Mouse (Mus musculus) lung, adult 2 months (tissue): ENCODE measurements around the gene Cst6. TPM values are rescaled to one million over a fixed set of nuclear protein-coding genes. Genes with fewer than 3 reads are reported as not detected.
A peak's percentile ranks its signal among the peaks of the same experiment; 100 is the strongest.

ENCODE experiments used
- DNase-seq: peaks from one replicate; pipeline ENCODE4 v3.0.0; 2022
- H3K4me1 ChIP-seq: fragments of 200-500 bp; 2 replicates; pipeline ENCODE4 v1.6.1; 2011; ENCODE audit warnings: low read length; ENCODE audit not compliant: control insufficient read depth, insufficient read depth
- H3K4me3 ChIP-seq: fragments of 200-500 bp; replicated peaks from 2 replicates; pipeline ENCODE3; 2011; ENCODE audit warnings: low read depth, mild to moderate bottlenecking, control low read depth, low read length; ENCODE audit errors: extremely low read depth
- CTCF ChIP-seq: fragments of 200-500 bp; IDR thresholded peaks from 2 replicates; pipeline ENCODE4 v1.5.1; 2011; ENCODE audit warnings: mild to moderate bottlenecking, low read length, control low read depth; ENCODE audit not compliant: insufficient read depth
- POLR2A ChIP-seq: fragments of 200-500 bp; IDR thresholded peaks from 2 replicates; pipeline ENCODE4 v1.6.1; 2011; ENCODE audit warnings: low read depth, mild to moderate bottlenecking, control low read depth, low read length, borderline replicate concordance; ENCODE audit errors: extremely low read depth
- WGBS: fragments of 180-500 bp; shearing (Covaris S2); methylation state at CpG from one replicate; pipeline ENCODE4 v1.1.7; 2018; 5-methylcytosine and 5-hydroxymethylcytosine counted together
- polyA plus RNA-seq: library from polyadenylated mRNA; depleted of rRNA; stranded (reverse); fragments of >200 nt; gene quantifications from 2 replicates; pipeline ENCODE4 v1.2.3, GENCODE M21; 2012

Gene Cst6
- polyA plus RNA-seq, 1 experiment, result 32.5 TPM

DNA sequence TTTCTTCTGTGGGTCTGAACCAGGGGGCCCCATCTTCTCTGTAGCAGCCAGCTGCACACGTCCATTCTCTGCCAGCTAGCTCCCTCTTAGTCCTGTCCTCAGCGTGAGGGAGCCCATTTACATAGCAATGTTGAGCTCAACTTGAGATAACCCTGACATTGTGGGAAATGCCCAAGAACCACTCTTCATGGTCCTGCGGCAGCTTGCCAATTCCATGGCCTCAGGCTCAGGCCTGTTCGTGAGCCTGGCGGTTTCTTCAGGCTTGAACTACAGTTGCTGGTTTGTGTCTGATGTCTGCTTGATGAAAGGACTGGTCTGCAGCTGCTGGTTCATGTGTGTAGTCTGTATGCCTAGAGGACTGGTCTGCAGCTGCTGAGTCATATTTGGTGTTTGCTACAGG lies 14.6 kb downstream of the Cst6 start:
- no peak for TF ChIP-seq POLR2A
- TF ChIP-seq CTCF, result no peak
- DNase-seq, result no peak
- WGBS, result 60% methylated on average over 5 of the region's 5 CpGs

DNA sequence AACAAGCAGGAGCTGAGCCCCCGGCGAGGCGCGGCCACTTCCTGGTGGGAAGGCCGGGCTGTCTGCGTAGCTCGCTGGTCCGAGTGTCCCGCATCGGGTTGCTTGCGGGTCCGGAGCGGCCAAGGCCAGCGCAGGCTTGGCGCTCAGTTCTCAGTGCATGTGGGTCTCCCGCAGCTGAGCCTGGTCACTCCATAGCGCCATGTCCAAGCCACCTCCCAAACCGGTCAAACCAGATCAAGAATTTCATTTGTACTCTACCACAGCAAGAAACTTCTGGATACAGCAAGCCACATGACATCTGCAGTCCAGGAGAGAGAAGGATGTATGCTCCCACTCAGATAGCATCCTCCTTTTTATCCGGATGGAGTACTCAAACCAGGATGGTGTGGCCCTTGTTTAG lies 21.4 kb downstream of the Cst6 start:
- DNase-seq, result no peak
- WGBS, result 64% methylated on average over 19 of the region's 19 CpGs
- TF ChIP-seq POLR2A (no peak), CTCF (no peak)
- Histone ChIP-seq H3K4me1 (no peaks in the 10 kb centered on the region), H3K4me3 (no peak overlapping the region)

More for the DNA sequence above, 14.6 kb downstream of the Cst6 start:
- no peaks in the 10 kb centered on the region for H3K4me1 ChIP-seq
- H3K4me3 ChIP-seq, result no peak overlapping the region

DNA sequence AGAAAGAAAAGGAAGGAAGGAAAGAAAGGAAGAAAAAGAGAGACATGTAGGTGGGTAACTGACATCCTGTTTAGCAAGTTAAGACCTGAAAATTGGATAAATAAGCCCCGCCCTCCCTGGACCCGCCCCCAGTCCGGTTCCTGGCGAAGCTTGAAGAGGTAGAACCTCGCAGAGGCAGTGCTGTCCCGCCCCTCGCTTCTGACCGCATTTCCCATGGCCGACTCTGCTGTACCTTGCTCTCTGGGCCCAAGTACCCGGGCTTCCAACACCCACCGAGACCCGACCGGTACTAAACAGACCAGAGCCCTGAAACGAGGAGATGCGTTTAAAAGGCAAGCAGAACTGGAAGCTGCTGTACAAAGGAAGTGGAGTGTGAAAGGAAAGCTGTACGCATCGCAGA lies 25.6 kb downstream of the Cst6 start:
- TF ChIP-seq POLR2A (no peak), CTCF (no peak)
- WGBS, result 41% methylated on average over 17 of the region's 17 CpGs
- H3K4me3 ChIP-seq, result no peak overlapping the region

DNA sequence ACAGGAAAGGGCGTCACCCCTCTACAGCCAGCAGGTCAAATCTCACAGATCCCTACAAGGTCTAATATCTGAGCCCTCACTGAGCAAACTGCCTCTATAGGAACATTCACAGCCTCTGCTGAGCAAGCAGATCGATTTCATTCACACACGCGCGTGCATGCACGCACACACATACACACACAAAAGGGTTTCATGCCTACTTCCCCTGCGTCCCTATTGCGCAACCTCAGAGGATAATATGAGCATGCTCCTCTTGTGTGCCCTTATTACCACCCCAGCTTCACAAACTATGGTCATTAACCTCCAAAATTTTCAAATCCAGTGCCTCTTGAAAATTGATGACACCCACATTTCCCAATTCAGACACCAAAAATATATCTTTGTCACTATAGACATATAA lies 36.2 kb downstream of the Cst6 start:
- no peak for TF ChIP-seq CTCF
- no peak for TF ChIP-seq POLR2A
- no peak overlapping the region for H3K4me3 ChIP-seq
- no peaks in the 10 kb centered on the region for H3K4me1 ChIP-seq
- no peak for DNase-seq
- WGBS, result 73% methylated on average over 8 of the region's 8 CpGs

More for the DNA sequence above, 25.6 kb downstream of the Cst6 start:
- H3K4me1 ChIP-seq, result no peaks in the 10 kb centered on the region
- no peak for DNase-seq

DNA sequence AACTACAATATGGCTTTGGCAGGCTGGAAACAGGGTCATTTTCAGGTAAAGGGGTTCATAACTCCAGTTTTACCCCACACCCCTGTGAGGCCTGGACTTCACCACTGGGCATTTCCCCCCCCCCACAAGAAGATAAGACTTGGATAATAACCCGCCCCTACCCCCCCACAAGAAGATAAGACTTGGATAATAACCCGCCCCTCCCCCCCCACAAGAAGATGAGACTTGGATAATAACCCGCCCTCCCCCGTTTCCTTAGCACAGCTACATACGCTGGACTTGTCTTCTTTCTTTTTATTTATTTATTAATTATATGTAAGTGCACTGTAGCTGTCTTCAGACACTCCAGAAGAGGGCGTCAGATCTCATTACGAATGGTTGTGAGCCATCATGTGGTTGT lies 40.3 kb downstream of the Cst6 start:
- Histone ChIP-seq H3K4me1 (no peaks in the 10 kb centered on the region), H3K4me3 (no peak overlapping the region)
- TF ChIP-seq CTCF, result no peak
- no peak for TF ChIP-seq POLR2A
- DNase-seq, result no peak
- WGBS, result 78% methylated on average over 7 of the region's 7 CpGs

DNA sequence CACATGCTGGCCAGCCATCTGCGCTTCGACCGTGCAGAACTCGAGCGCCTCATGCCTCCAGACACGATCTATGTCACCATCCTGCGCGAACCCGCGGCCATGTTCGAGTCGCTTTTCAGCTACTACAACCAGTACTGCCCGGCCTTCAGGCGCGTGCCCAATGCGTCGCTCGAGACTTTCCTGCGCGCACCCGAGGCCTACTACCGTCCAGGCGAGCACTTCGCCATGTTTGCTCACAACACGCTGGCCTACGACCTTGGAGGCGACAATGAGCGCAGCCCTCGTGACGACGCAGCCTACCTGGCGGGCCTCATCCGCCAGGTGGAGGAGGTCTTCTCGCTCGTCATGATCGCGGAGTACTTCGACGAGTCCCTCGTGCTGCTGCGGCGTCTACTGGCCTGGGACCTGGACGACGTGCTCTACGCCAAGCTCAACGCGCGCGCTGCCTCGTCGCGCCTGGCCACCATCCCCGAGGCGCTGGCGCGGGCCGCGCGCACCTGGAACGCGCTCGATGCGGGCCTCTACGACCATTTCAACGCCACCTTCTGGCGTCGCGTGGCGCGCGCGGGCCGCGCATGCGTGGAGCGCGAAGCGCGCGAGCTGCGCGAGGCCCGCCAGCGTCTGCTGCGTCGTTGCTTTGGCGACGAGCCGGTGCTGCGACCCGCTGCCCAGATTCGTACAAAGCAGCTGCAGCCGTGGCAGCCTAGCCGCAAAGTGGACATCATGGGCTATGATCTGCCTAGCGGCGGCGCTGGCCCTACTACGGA lies 42.2 kb downstream of the Cst6 start:
- DNase-seq, result no peak
- Histone ChIP-seq H3K4me3 (peak overlapping the region; percentile 31), H3K4me1 (no peaks in the 10 kb centered on the region)
- 41% methylated on average over 98 of the region's 98 CpGs for WGBS
- TF ChIP-seq CTCF, result no peak
- TF ChIP-seq POLR2A, result no peak

DNA sequence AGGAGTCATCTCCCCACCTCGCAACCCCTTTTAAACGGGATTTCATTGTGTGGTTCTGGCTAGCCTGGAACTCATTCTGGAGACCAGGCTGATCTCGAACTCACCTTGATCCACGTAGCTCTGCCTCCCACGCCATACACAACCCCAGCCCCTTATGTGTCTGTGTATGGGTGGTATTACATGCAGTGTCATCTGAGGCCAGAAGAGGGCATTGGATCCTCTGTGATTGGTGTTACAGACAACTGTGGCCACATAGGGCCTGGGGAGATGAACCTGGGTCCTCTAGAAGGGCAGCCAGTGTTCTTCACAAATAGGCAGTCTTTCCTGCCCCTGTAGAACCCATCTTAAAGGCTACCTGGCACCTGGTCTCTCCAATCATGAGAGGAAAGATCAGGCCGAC lies 43.1 kb downstream of the Cst6 start:
- no peaks in the 10 kb centered on the region for H3K4me1 ChIP-seq
- no peak for TF ChIP-seq CTCF
- TF ChIP-seq POLR2A, result no peak
- H3K4me3 ChIP-seq, result no peak overlapping the region
- no peak for DNase-seq
- 82% methylated on average over 6 of the region's 6 CpGs for WGBS

DNA sequence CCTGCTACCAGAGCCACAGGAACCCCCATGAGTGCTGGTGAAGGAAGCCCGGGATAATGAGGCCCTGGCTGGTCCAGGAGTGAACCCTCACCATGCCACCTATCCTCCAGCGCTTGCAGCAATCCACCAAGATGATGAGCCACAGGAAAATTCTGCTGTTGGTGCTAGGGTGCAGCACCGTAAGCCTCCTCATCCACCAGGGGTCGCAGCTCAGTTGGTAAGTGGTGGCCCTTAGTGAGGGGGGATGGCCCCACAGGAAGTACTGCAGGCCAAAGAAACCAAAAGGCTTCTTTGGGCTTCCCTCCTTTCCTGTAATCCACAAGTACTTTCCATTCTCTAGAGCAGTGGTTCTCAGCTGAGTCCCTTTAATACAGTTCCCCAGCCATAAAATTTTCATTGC lies 46.9 kb downstream of the Cst6 start:
- DNase-seq, result no peak
- 17% methylated on average over 4 of the region's 4 CpGs for WGBS

DNA sequence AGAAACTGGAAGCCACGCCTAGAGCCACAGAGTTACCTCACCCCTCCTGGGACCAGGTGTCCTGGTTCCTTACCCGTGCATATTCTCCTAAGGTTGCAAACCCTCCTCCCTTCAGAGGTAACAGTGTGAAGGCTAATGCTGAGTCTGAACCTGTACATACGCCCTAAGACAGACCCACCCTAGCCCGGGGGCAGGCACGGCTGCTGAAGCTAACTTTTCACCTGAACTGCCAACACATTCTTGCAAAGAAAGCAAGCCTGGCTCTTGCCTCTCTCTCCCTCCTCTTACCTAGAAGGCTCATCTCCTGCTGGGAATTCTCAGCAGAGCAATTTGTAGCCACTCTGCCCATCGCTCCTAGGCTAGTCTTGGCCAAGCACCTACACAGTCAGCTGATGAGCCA lies 48.8 kb downstream of the Cst6 start:
- TF ChIP-seq CTCF (no peak), POLR2A (no peak)
- no peaks in the 10 kb centered on the region for H3K4me1 ChIP-seq
- WGBS, result 75% methylated on average over 6 of the region's 6 CpGs
- no peak for DNase-seq
- no peak overlapping the region for H3K4me3 ChIP-seq

More for the DNA sequence above, 46.9 kb downstream of the Cst6 start:
- TF ChIP-seq POLR2A, result no peak
- TF ChIP-seq CTCF, result peak; percentile 62
- H3K4me1 ChIP-seq, result no peaks in the 10 kb centered on the region
- H3K4me3 ChIP-seq, result no peak overlapping the region
